Mouse (Mus musculus) MEL (cell line): ENCODE data around the gene Letmd1. TPM values are rescaled to one million over a fixed set of nuclear protein-coding genes. Genes with fewer than 3 reads are reported as not detected.
"Not testable (repeated sequence)": the region's sequence is repeated elsewhere in the genome, so short reads cannot be mapped to it uniquely, and the experiment has no call there.

Experiments
- DNase-seq: peaks from one replicate; pipeline ENCODE4 v3.0.0; 2011; ENCODE audit warnings: low read depth, low spot score
- H3K27ac ChIP-seq: 2 replicates; pipeline ENCODE4 v1.5.1; 2012; ENCODE audit warnings: low read depth, mild to moderate bottlenecking, control low read depth, low read length, moderate library complexity; ENCODE audit not compliant: control insufficient read depth
- H3K27me3 ChIP-seq, 2 experiments: fragments of 150-350 bp in 1 of 2; sonication (generic) in 1 of 2; 2 replicates each; pipeline ENCODE4 v1.6.1; 2012; ENCODE audit warnings: low read length in 2 of 2, mild to moderate bottlenecking in 2 of 2, improper control_type of control experiment in 1 of 2, moderate library complexity in 1 of 2; ENCODE audit not compliant: insufficient read depth in 2 of 2, control insufficient read depth in 1 of 2
- H3K36me3 ChIP-seq, 2 experiments: 2 replicates each; pipeline ENCODE4 v1.6.1; 2012 to 2014; ENCODE audit warnings: low read length in 2 of 2, improper control_type of control experiment in 1 of 2, inconsistent platforms in 1 of 2, mild to moderate bottlenecking in 1 of 2; ENCODE audit not compliant: insufficient read depth in 2 of 2, control insufficient read depth in 1 of 2
- H3K4me1 ChIP-seq, 2 experiments: fragments of 150-350 bp in 1 of 2; sonication (generic) in 1 of 2; 2 replicates each; pipeline ENCODE4 v1.6.1; 2012; ENCODE audit warnings: low read length in 2 of 2, improper control_type of control experiment in 1 of 2, mild to moderate bottlenecking in 1 of 2; ENCODE audit not compliant: insufficient read depth in 2 of 2, control insufficient read depth in 1 of 2
- H3K4me3 ChIP-seq, 2 experiments: fragments of 150-350 bp in 1 of 2; sonication (generic) in 1 of 2; 2 replicates each; pipeline ENCODE4 v1.5.1; 2012; ENCODE audit warnings: low read depth in 2 of 2, low read length in 2 of 2, mild to moderate bottlenecking in 2 of 2, moderate library complexity in 2 of 2, control low read depth in 1 of 2, improper control_type of control experiment in 1 of 2; ENCODE audit not compliant: control insufficient read depth in 1 of 2, insufficient read depth in 1 of 2
- H3K79me2 ChIP-seq: 2 replicates; pipeline ENCODE4 v1.6.1; 2012; ENCODE audit warnings: mild to moderate bottlenecking, low read length, moderate library complexity; ENCODE audit not compliant: control insufficient read depth, poor library complexity, insufficient read depth
- H3K9ac ChIP-seq: 2 replicates; pipeline ENCODE4 v1.6.1; 2012; ENCODE audit warnings: low read depth, mild to moderate bottlenecking, control low read depth, low read length, moderate library complexity; ENCODE audit not compliant: control insufficient read depth, poor library complexity, severe bottlenecking
- H3K9me3 ChIP-seq: fragments of 150-350 bp; sonication (generic); replicated peaks from 2 replicates; pipeline ENCODE4 v1.6.1; 2012; ENCODE audit warnings: mild to moderate bottlenecking, low read length, improper control_type of control experiment, moderate library complexity; ENCODE audit not compliant: insufficient read depth
- CTCF ChIP-seq, 3 experiments: IDR thresholded peaks in 2 of 3; conservative IDR thresholded peaks in 1 of 3; 2 replicates each; pipeline ENCODE4 v1.5.1; 2011 to 2012; ENCODE audit warnings: low read length in 3 of 3, low read depth in 2 of 3, mild to moderate bottlenecking in 2 of 3, improper control_type of control experiment in 1 of 3, inconsistent platforms in 1 of 3, mixed read lengths in 1 of 3, moderate library complexity in 1 of 3; ENCODE audit not compliant: control insufficient read depth in 1 of 3, insufficient read depth in 1 of 3, poor library complexity in 1 of 3, severe bottlenecking in 1 of 3
- GATA1 ChIP-seq: IDR thresholded peaks from 2 replicates; pipeline ENCODE4 v1.6.1; 2011; ENCODE audit warnings: low read depth, low read length, improper control_type of control experiment
- JUND ChIP-seq: IDR thresholded peaks from 2 replicates; pipeline ENCODE4 v1.6.1; 2011; ENCODE audit warnings: low read depth, mild to moderate bottlenecking, improper control_type of control experiment, low read length
- MAX ChIP-seq: IDR thresholded peaks from 2 replicates; pipeline ENCODE4 v1.6.1; 2011; ENCODE audit warnings: low read length, improper control_type of control experiment
- NRF1 ChIP-seq: IDR thresholded peaks from 2 replicates; pipeline ENCODE4 v1.6.1; 2014; ENCODE audit warnings: low read depth, mild to moderate bottlenecking, inconsistent platforms, low read length, improper control_type of control experiment, moderate library complexity; ENCODE audit not compliant: poor library complexity, insufficient read depth, severe bottlenecking
- SIN3A ChIP-seq: IDR thresholded peaks from 2 replicates; pipeline ENCODE4 v1.6.1; 2012; ENCODE audit warnings: low read length, improper control_type of control experiment, inconsistent platforms
- ZKSCAN1 ChIP-seq: IDR thresholded peaks from 2 replicates; pipeline ENCODE4 v1.6.1; 2012; ENCODE audit warnings: low read depth, mild to moderate bottlenecking, inconsistent platforms, low read length, improper control_type of control experiment, moderate library complexity
- ZNF384 ChIP-seq: IDR thresholded peaks from 2 replicates; pipeline ENCODE4 v1.6.1; 2012; ENCODE audit warnings: low read depth, mild to moderate bottlenecking, inconsistent platforms, low read length, improper control_type of control experiment
- polyA plus RNA-seq, 2 experiments: library from polyadenylated mRNA; stranded (reverse) in 1 of 2; unstranded in 1 of 2; fragments of >175 nt in 1 of 2; fragments of >200 nt in 1 of 2; gene quantifications; 2 replicates each; pipeline versions ENCODE4 v1.2.1 to v1.2.4; 2012; ENCODE audit warnings: low replicate concordance in 2 of 2, low read depth in 1 of 2; ENCODE audit not compliant: insufficient read length in 2 of 2, insufficient read depth in 1 of 2, missing spikeins in 1 of 2
- total RNA-seq: library from RNA; depleted of rRNA; stranded (reverse); fragments of 300-350 nt; gene quantifications from 2 replicates; pipeline ENCODE4 v1.2.3, GENCODE M21; 2012

Gene Letmd1
- total and polyA plus RNA-seq, 3 experiments, result 38.8 to 277 (median 64.3) TPM

GRCm38 (mm10) chr15:100499506-100499905, 30.7 kb downstream of the Letmd1 start:
- H3K9me3 ChIP-seq, H3K9ac ChIP-seq, H3K27me3 ChIP-seq, DNase-seq, H3K36me3 ChIP-seq, H3K4me1 ChIP-seq, H3K27ac ChIP-seq, H3K4me3 ChIP-seq, H3K79me2 ChIP-seq: not testable (repeated sequence)

DNA sequence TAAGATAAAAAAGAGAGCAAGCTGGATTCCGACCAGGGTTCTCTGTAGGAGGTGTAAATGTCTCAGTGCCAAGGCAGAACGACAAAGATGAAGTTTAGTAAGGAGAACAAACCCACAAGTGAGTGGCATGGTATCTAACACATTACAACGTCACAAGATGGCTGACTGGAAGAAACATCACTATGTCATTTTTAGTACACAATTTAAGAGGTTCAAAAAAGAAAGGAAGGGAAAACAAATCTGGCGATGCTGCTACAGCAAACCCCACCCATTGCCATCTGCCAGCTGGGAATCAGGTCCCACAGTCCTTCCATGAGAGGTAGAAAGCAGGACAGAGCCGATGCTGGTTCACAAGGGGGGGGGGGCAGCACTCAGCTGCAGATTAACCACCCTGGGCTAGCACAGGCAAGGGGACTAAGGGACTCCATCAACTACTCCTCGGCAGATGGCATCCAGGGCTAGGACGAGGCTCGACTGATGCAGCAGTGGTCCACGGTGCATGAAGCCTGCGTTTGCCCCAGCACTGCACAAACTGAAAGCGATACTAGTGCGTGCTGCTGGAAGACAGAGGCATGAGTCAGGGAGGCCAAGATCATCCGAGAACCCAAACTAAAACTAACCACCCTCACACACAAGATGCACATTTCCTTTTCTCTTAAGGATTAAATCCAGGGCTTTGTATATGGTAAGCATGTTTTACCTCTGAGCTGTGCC, 39.8 kb downstream of the Letmd1 start:
- Histone ChIP-seq H3K79me2 (no peaks in the 10 kb centered on the region), H3K27ac (no peak overlapping the region), H3K9me3 (no peaks in the 10 kb centered on the region), H3K4me3 (no peak overlapping the region), H3K27me3 (no peaks in the 10 kb centered on the region), H3K36me3 (peaks cover 0 to 9% of the 10 kb centered on the region in 2 experiments; a peak in 1 of 4 replicates), H3K9ac (no peak overlapping the region), H3K4me1 (peaks cover 6 to 7% of the 10 kb centered on the region in 2 experiments)
- no peak for TF ChIP-seq SIN3A
- no peak for TF ChIP-seq CTCF (IDR thresholded peaks at IDR 0.05 in 2 of 3, conservative IDR thresholded peaks at IDR 0.05 in 1 of 3; ENCODE audit: control insufficient read depth in 1 of 3, insufficient read depth in 1 of 3, low read depth in 2 of 3, low read length in 3 of 3, poor library complexity in 1 of 3, severe bottlenecking in 1 of 3)
- no peak for TF ChIP-seq GATA1
- TF ChIP-seq JUND, result no peak
- no peak for TF ChIP-seq NRF1
- DNase-seq, result no peak

DNA sequence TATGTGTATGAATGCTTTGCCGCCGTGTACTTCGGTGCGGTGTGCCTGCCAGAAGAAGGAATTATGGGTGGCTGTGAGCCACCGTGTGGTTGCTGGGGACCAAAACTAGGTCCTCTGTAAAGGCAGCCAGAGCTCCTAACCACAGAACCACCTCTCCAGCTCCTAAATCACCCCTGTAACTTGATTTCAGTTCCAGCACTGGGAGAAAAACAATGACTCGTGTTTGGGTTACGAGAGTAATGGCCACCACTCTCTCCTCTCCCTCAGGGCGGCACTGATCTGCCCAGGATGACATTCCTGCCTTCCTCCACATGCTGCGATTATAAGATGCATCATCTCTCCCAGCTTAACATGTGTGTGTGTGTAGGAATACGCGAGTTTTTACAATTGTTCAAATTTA, 41.2 kb downstream of the Letmd1 start:
- peaks cover 8 to 9% of the 10 kb centered on the region in 2 experiments for H3K4me1 ChIP-seq
- DNase-seq, result no peak
- H3K36me3 ChIP-seq, result peaks cover 0 to 11% of the 10 kb centered on the region in 2 experiments; a peak in 1 of 4 replicates
- no peak overlapping the region for H3K27ac ChIP-seq
- no peak overlapping the region for H3K4me3 ChIP-seq
- H3K9ac ChIP-seq, result no peak overlapping the region
- H3K79me2 ChIP-seq, result no peaks in the 10 kb centered on the region
- TF ChIP-seq MAX, result no peak
- no peak for TF ChIP-seq CTCF (IDR thresholded peaks at IDR 0.05 in 2 of 3, conservative IDR thresholded peaks at IDR 0.05 in 1 of 3; ENCODE audit: control insufficient read depth in 1 of 3, insufficient read depth in 1 of 3, low read depth in 2 of 3, low read length in 3 of 3, poor library complexity in 1 of 3, severe bottlenecking in 1 of 3)
- TF ChIP-seq ZKSCAN1, result no peak
- no peak for TF ChIP-seq SIN3A
- no peak for TF ChIP-seq ZNF384
- no peaks in the 10 kb centered on the region for H3K9me3 ChIP-seq
- no peaks in the 10 kb centered on the region for H3K27me3 ChIP-seq
